Mouse (Mus musculus): ENCODE data around the gene Lmo4.

- TF ChIP-seq CTCF (IDR thresholded peaks at IDR 0.05; ENCODE audit: insufficient read depth, low read length) (no peak), POLR2A (IDR thresholded peaks at IDR 0.05; ENCODE audit: borderline replicate concordance, extremely low read depth, low read depth, low read length) (no peak)
Measured at GRCm38 (mm10) chr3:144163718-144164117, 41.3 kb downstream of the Lmo4 start.

Measured in lung, adult 2 months (tissue).